In the genomic region with DNA sequence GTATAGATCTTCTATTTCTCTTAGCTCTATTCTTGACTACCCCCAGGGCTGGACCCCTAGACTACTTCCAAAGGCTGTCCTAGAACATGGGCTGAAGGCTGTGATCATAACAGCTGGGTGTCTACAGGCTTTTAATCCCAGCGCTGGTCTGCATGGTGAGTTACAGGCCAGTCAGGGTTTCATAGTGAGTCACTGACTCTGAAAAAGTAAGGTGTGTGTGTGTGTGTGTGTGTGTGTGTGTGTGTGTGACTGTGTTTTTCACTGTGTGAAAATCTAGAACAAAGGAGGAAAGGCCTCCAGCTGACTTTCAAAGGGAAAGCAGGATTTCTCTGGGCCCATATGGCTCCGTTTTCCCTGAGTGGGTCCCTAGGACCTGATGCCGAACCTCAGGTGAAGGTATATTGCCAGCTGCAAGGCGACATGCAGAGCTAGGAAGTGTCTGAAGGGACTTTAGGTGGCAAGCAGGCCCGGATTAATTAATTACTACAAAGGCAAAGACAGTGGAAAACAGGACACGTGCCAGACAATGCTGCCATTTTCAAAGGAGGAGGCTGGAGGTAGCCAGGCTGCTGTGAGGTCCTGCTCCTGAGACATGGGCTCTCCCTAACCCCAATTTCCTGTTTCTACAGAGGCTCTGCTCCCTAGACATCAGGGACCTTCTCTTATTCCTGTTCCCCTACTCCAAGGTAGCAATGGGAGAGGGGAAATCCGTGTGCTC, we compare ENCODE assay signal across 1 mouse cellular context.
TF ChIP-seq lines count a peak whose summit lies in the region.

No protein-coding gene starts in this region.

TF ChIP-seq in CH12.LX, 34 proteins besides CTCF, POLR2A, EP300 and RAD21:
- peak; percentile 95 for TF ChIP-seq IRF4 (IDR thresholded peaks at IDR 0.05; ENCODE audit: low read depth, low read length)
- TF ChIP-seq SIN3A (IDR thresholded peaks at IDR 0.05; ENCODE audit: low read length) = peak; percentile 79
- TF ChIP-seq MXI1 (IDR thresholded peaks at IDR 0.05; ENCODE audit: low read depth, low read length) = peak; percentile 55; the same call in 1 of the 2 replicates
- peak; percentile 78 for TF ChIP-seq ETS1 (conservative IDR thresholded peaks at IDR 0.05; ENCODE audit: low read depth, low read length)
- TF ChIP-seq SMC3 (IDR thresholded peaks at IDR 0.05; ENCODE audit: low read depth, low read length) = no peak
- TF ChIP-seq TBP (conservative IDR thresholded peaks at IDR 0.05; ENCODE audit: low read depth, low read length) = 0 out of 2 replicates have a peak, but pooled peaks have one; percentile 7
- TF ChIP-seq MAZ (IDR thresholded peaks at IDR 0.05; ENCODE audit: low read depth, low read length) = no peak
- TF ChIP-seq NRF1 (IDR thresholded peaks at IDR 0.05; ENCODE audit: low read depth, low read length) = no peak
- TF ChIP-seq ELF1 (IDR thresholded peaks at IDR 0.05; ENCODE audit: low read depth, low read length) = 0 out of 2 replicates have a peak, but pooled peaks have one; percentile 45
- TF ChIP-seq JUND (conservative IDR thresholded peaks at IDR 0.05; ENCODE audit: low read depth, low read length) = 0 out of 2 replicates have a peak, but pooled peaks have one; percentile 6
- peak; percentile 44 for TF ChIP-seq BHLHE40 (IDR thresholded peaks at IDR 0.05; ENCODE audit: low read depth, low read length)
- no peak for TF ChIP-seq GABPA (IDR thresholded peaks at IDR 0.05; ENCODE audit: insufficient replicate concordance, low read depth, low read length)
- TF ChIP-seq MAFK (IDR thresholded peaks at IDR 0.05; ENCODE audit: insufficient replicate concordance, low read length) = 0 out of 2 replicates have a peak, but pooled peaks have one; percentile 20
- no peak for TF ChIP-seq PAX5 (IDR thresholded peaks at IDR 0.05; ENCODE audit: low read length)
- TF ChIP-seq JUN (IDR thresholded peaks at IDR 0.05; ENCODE audit: insufficient read depth, low read depth, low read length) = peak; percentile 37; the same call in 1 of the 2 replicates
- peak; percentile 61; the same call in 1 of the 2 replicates for TF ChIP-seq ZNF384 (IDR thresholded peaks at IDR 0.05; ENCODE audit: low read depth, low read length)
- TF ChIP-seq TCF12 (IDR thresholded peaks at IDR 0.05; ENCODE audit: low read depth, low read length) = peak; percentile 50; the same call in 1 of the 2 replicates
- peak; percentile 88 for TF ChIP-seq MEF2A (IDR thresholded peaks at IDR 0.05; ENCODE audit: borderline replicate concordance, low read depth, low read length)
- peak; percentile 32; the same call in 1 of the 2 replicates for TF ChIP-seq HCFC1 (IDR thresholded peaks at IDR 0.05; ENCODE audit: low read depth, low read length)
